Mouse (Mus musculus) right cerebral cortex, postnatal 36 days (tissue): ENCODE measurements around the gene Lrmp.

Source experiments
- DNase-seq, 2 experiments: peaks; one replicate each; pipeline ENCODE4 v3.0.0; 2022; ENCODE audit warnings: low spot score in 2 of 2, mixed read lengths in 1 of 2

Gene Lrmp

GRCm38 (mm10) chr6:145202432-145203125 is 87.1 kb downstream of the Lrmp start:
- no peak for DNase-seq

GRCm38 (mm10) chr6:145204440-145204839 is 89.0 kb downstream of the Lrmp start:
- DNase-seq: no peak

- no peak for DNase-seq
These were observed 89.7 kb downstream of the Lrmp start for GRCm38 (mm10) chr6:145205142-145205541.

GRCm38 (mm10) chr6:145210056-145210680 is 94.7 kb downstream of the Lrmp start:
- no peak for DNase-seq

GRCm38 (mm10) chr6:145210816-145211338 is 95.4 kb downstream of the Lrmp start, which contains the start of the genes Casc1 and Etfrf1:
Gene Casc1 (minus strand): TSS chr6:145211005.
Gene Etfrf1 (plus strand): TSS chr6:145211134.
- DNase-seq: peak; percentile 99

GRCm38 (mm10) chr6:145211376-145212305 is 96.2 kb downstream of the Lrmp start:
- DNase-seq: no peak

- no peak for DNase-seq
These were observed 98.5 kb downstream of the Lrmp start for GRCm38 (mm10) chr6:145213916-145214315.

GRCm38 (mm10) chr6:145215826-145216225 is 100.4 kb downstream of the Lrmp start:
- no peak for DNase-seq

- DNase-seq: no peak
These were observed 108.8 kb downstream of the Lrmp start for GRCm38 (mm10) chr6:145224246-145224645.
